Mouse (Mus musculus) naive thymus-derived CD4-positive, alpha-beta T cell, adult 5 months (primary cell): Measurements from ENCODE around the gene Crybg1. TPM values are rescaled to one million over a fixed set of nuclear protein-coding genes. Genes with fewer than 3 reads are reported as not detected.

Experiments used
- polyA plus RNA-seq: library from polyadenylated mRNA; unstranded; fragments of 100-300 nt; shearing (Covaris generic); gene quantifications from one replicate; pipeline ENCODE4 v1.2.1, GENCODE M21; 2017

Gene Crybg1
- 121 TPM for polyA plus RNA-seq

DNA sequence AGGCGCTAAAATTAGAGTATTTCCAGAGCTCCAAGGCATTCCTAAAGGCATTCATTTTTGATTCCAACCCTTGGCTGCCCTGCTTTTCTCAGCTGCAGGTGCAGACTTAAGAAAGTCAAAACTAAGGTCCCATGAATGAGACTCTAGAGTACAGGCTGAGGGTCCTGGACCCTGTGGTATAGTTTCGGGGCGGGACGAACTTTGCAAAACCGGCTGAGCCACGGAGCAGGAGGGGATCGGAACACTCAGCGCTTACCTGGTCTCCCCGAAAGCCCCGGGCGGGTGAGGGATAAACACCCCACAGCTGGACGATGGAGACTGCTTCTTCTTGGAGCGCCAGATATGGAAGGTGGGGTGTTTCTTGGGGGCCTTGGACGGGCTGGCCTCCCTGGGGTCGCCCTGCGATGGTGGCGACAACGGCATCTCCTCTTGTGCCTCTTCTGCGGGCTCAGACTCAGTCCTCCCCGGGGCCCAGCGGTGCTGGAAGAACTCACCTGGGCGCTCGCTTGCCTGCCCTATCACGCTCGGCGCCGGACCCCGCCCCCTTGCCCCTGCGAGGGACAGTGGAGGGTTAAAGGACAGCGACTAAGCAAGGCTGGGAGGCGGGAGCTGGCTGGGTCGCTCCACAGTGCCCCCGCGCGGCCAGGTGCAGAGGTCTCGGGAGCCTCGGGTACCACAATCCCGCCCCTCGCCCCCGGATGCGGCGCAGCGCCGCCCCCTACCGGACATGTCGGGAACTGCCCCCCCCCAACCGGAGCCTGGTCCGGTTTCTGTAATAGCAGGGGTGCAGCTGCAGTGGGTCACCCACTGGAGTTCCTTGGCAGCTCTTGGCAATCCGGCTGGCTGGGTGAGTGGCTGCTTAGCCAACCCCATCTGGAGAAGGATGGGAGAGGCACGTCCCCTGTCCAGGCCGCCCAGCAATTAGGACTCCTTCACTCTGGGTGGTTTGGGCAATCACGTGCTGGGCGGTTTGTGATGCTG lies at the start of gene Crybg1:
Gene Crybg1, minus strand, starts transcription at position 517 of the 981 bp plus-strand sequence.

DNA sequence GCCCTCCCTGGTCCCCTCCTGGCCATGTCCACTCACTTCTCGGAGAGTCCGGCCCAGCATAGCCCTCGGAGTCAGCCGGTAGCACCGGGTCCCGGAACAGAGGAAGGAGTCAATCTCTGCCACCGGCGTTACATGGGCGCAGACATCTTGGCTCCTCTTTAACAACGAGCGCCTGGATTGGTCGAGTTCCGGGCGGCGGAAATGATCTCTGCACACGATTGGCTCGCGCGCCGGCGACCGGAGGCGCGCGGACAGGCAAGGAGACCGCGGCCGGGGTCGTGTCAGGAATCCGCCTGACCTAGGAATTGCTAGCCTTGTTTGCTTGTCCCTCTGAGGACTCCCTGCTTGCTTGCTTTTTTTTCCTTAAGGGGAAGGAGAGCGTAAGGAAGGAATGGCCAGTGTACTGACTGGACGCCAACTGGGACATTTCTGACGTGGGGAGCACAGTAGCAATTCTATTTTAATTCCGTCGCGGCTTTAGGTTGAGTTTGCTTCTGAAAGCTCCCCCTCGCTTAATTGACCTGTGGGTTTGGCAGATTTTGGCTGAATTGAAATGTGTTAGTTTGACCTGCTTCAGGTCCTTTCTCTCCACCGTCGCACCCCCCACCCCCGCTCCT lies 247.0 kb downstream of the Crybg1 start, which contains the start of the genes Qrsl1 and Rtn4ip1:
Gene Qrsl1, minus strand, starts transcription at position 168 of the 617 bp plus-strand sequence.
Gene Rtn4ip1, plus strand, starts transcription at position 230 of the 617 bp plus-strand sequence.

Other genes starting within 250 kb of the Crybg1 start
- gene Qrsl1, start 247.1 kb downstream of the Crybg1 start, polyA plus RNA-seq = 21.3 TPM
- 11.7 TPM for gene Rtn4ip1, start 247.0 kb downstream of the Crybg1 start, polyA plus RNA-seq
- gene Atg5, start 119.5 kb upstream of the Crybg1 start, polyA plus RNA-seq = 45.0 TPM